Mouse (Mus musculus) stomach, embryonic 15.5 days (tissue): Measurements from ENCODE around the gene Lrrtm4. TPM values are rescaled to one million over a fixed set of nuclear protein-coding genes. Genes with fewer than 3 reads are reported as not detected.

Experiments
- ATAC-seq: fragments of 200-750 bp; cut with Nextera tagmentation; 2 replicates; pipeline ENCODE4 v1.8.0; 2017; ENCODE audit warnings: low read depth, moderate number of reproducible peaks, moderate TSS enrichment; ENCODE audit not compliant: insufficient read depth, low FRiP score
- H3K27ac ChIP-seq: fragments of 300-500 bp; sonication (generic); 2 replicates; pipeline ENCODE4 v1.5.1; 2015; ENCODE audit warnings: mild to moderate bottlenecking, inconsistent platforms
- H3K27me3 ChIP-seq: fragments of 300-500 bp; sonication (generic); replicated peaks from 2 replicates; pipeline ENCODE4 v1.6.1; 2015; ENCODE audit warnings: inconsistent platforms
- H3K36me3 ChIP-seq: fragments of 300-500 bp; sonication (generic); 2 replicates; pipeline ENCODE4 v1.6.1; 2015; ENCODE audit warnings: inconsistent platforms
- H3K4me1 ChIP-seq: fragments of 300-500 bp; sonication (generic); 2 replicates; pipeline ENCODE4 v1.6.1; 2015; ENCODE audit warnings: inconsistent platforms
- H3K4me2 ChIP-seq: fragments of 300-500 bp; sonication (generic); 2 replicates; pipeline ENCODE4 v1.6.1; 2015; ENCODE audit warnings: mild to moderate bottlenecking, inconsistent platforms
- H3K4me3 ChIP-seq: fragments of 300-500 bp; sonication (generic); replicated peaks from 2 replicates; pipeline ENCODE4 v1.5.1; 2015; ENCODE audit warnings: inconsistent platforms
- H3K9ac ChIP-seq: fragments of 300-500 bp; sonication (generic); 2 replicates; pipeline ENCODE4 v1.6.1; 2015; ENCODE audit warnings: inconsistent platforms
- H3K9me3 ChIP-seq: fragments of 300-500 bp; sonication (generic); 2 replicates; pipeline ENCODE4 v1.6.1; 2016; ENCODE audit warnings: inconsistent platforms
- whole genome bisulfite sequencing: fragments of 180-500 bp; shearing (Covaris S2); methylation state at CpG from one replicate; pipeline ENCODE4 v1.1.7; 2015; 5-methylcytosine and 5-hydroxymethylcytosine counted together
- polyA plus RNA-seq: library from polyadenylated mRNA; unstranded; fragments of >200 nt; fragmentation: Nextera tagmentation; extraction: Ambion mirVana; gene quantifications from 2 replicates; pipeline ENCODE4 v1.2.1, GENCODE M21; 2015

Gene Lrrtm4
- polyA plus RNA-seq, 1 experiment from 2014 or later: 1.1 TPM

DNA sequence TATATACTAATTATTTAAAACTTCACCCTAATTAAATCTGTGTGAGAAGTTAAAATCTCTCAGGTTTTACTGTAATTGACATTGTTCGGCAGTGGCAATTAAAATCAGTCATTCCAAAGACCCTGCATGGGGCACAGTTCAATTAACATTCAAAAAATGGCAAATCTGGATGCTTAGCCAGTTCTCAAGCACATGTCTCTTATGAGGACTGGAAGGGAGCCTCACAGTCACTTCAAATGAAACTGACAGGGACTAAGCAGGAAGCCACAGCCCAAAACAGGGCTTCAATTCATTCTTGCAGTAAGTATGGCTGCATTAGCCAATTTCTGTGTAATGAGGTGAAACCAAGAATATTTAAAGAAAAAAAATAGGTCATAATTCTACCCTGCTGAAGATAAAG lies 333.6 kb downstream of the Lrrtm4 start:
- no peak overlapping the region for H3K27ac ChIP-seq
- no peaks in the 10 kb centered on the region for H3K4me1 ChIP-seq
- H3K9me3 ChIP-seq: no peaks in the 10 kb centered on the region
- WGBS: 77% methylated on average over 1 of the region's 1 CpGs
- no peak overlapping the region for H3K9ac ChIP-seq
- no peak overlapping the region for H3K4me2 ChIP-seq
- no peaks in the 10 kb centered on the region for H3K36me3 ChIP-seq
- H3K27me3 ChIP-seq: no peaks in the 10 kb centered on the region
- ATAC-seq: no peak
- H3K4me3 ChIP-seq: no peak overlapping the region

GRCm38 (mm10) chr6:80357092-80357491 lies 338.4 kb downstream of the Lrrtm4 start:
- no peaks in the 10 kb centered on the region for H3K9me3 ChIP-seq
- H3K4me3 ChIP-seq: no peak overlapping the region
- H3K27ac ChIP-seq: no peak overlapping the region
- no peak for ATAC-seq
- H3K4me2 ChIP-seq: no peak overlapping the region
- no peaks in the 10 kb centered on the region for H3K36me3 ChIP-seq
- H3K9ac ChIP-seq: no peak overlapping the region
- WGBS: 60% methylated on average over 1 of the region's 1 CpGs
- no peaks in the 10 kb centered on the region for H3K27me3 ChIP-seq
- no peaks in the 10 kb centered on the region for H3K4me1 ChIP-seq

DNA sequence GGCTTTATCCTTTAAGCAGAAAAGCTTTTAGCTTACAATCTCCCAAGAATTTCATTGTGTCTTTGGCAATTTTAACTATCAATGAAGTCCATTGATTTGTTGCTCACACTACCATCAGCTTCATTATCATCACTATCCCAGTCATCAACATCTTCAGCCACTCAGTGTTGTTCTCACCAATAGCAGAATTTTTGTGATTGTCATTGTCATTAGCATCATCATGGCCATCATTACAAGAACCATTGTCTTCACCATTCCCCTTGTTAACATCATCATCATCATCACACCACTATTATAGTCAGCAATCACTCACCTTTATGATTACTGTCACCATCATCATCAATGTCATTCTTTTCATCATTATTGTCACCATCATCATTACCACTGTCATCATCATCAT lies 344.9 kb downstream of the Lrrtm4 start:
- no peak for ATAC-seq
- Histone ChIP-seq H3K27ac (no peak overlapping the region), H3K9me3 (no peaks in the 10 kb centered on the region), H3K4me3 (no peak overlapping the region), H3K4me1 (no peaks in the 10 kb centered on the region), H3K9ac (no peak overlapping the region), H3K4me2 (no peak overlapping the region), H3K36me3 (no peaks in the 10 kb centered on the region), H3K27me3 (no peaks in the 10 kb centered on the region)

DNA sequence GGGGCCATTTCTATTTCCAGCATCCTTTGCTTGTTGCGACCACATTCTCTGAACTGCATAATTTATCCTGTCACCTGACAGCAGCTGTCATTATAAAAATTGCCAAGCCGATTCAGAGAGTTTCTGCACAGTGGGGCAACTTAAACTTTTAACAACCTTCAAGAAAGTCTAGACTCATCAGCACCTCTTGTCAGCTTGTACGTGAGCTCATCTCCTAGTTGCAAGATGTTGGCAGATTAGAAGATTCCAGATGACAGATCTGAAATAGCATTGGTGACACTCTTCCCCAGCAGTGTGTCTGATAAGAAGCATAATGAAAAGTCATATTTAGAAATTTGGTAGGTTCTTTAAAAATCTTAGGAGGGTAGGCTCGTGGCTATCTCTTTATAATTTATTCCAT lies 347.9 kb downstream of the Lrrtm4 start:
- WGBS: 78% methylated on average over 4 of the region's 4 CpGs
- Histone ChIP-seq H3K27me3 (no peaks in the 10 kb centered on the region), H3K4me2 (no peak overlapping the region), H3K27ac (no peak overlapping the region), H3K36me3 (no peaks in the 10 kb centered on the region), H3K9ac (no peak overlapping the region), H3K4me1 (no peaks in the 10 kb centered on the region), H3K9me3 (no peaks in the 10 kb centered on the region), H3K4me3 (no peak overlapping the region)
- no peak for ATAC-seq

GRCm38 (mm10) chr6:80389571-80389970 lies 370.9 kb downstream of the Lrrtm4 start:
- no peak overlapping the region for H3K9ac ChIP-seq
- H3K4me3 ChIP-seq: no peak overlapping the region
- H3K4me2 ChIP-seq: no peak overlapping the region
- ATAC-seq: no peak
- WGBS: 58% methylated on average over 4 of the region's 4 CpGs
- no peaks in the 10 kb centered on the region for H3K27me3 ChIP-seq
- H3K4me1 ChIP-seq: no peaks in the 10 kb centered on the region
- no peaks in the 10 kb centered on the region for H3K9me3 ChIP-seq
- no peak overlapping the region for H3K27ac ChIP-seq
- no peaks in the 10 kb centered on the region for H3K36me3 ChIP-seq

GRCm38 (mm10) chr6:80406757-80407156 lies 388.1 kb downstream of the Lrrtm4 start:
- no peak overlapping the region for H3K4me3 ChIP-seq
- H3K4me1 ChIP-seq: no peaks in the 10 kb centered on the region
- H3K4me2 ChIP-seq: no peak overlapping the region
- ATAC-seq: no peak
- H3K9me3 ChIP-seq: no peaks in the 10 kb centered on the region
- H3K27me3 ChIP-seq: no peaks in the 10 kb centered on the region
- no peaks in the 10 kb centered on the region for H3K36me3 ChIP-seq
- no peak overlapping the region for H3K9ac ChIP-seq
- no peak overlapping the region for H3K27ac ChIP-seq
- WGBS: 47% methylated on average over 1 of the region's 1 CpGs

DNA sequence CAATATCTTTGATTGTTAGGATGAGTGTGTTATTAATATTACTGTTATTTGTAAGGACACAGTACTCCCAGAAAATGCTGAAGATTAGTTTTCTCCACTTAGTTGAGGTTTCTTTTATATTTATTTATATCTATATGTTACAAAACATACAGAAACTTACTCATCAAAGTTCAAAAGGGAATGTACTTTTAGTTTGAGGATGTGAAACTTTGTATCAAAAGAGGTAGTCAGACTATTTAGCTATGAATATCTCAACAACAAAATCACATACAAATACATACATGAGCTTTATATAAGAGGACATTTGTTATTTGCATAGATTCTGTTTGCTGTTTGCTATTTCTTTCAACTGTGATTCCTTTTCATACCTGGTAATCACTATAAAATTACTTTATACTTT lies 421.5 kb downstream of the Lrrtm4 start:
- Histone ChIP-seq H3K4me2 (no peak overlapping the region), H3K4me3 (no peak overlapping the region), H3K27me3 (no peaks in the 10 kb centered on the region), H3K36me3 (no peaks in the 10 kb centered on the region), H3K9me3 (no peaks in the 10 kb centered on the region), H3K4me1 (no peaks in the 10 kb centered on the region), H3K9ac (no peak overlapping the region), H3K27ac (no peak overlapping the region)
- no peak for ATAC-seq

GRCm38 (mm10) chr6:80470546-80470945 lies 451.9 kb downstream of the Lrrtm4 start:
- Histone ChIP-seq H3K9me3 (no peaks in the 10 kb centered on the region), H3K36me3 (no peaks in the 10 kb centered on the region), H3K4me2 (no peak overlapping the region), H3K27ac (no peak overlapping the region), H3K27me3 (no peaks in the 10 kb centered on the region), H3K9ac (no peak overlapping the region), H3K4me3 (no peak overlapping the region), H3K4me1 (no peaks in the 10 kb centered on the region)
- 47% methylated on average over 4 of the region's 4 CpGs for WGBS
- no peak for ATAC-seq

- 62% methylated on average over 3 of the region's 3 CpGs for WGBS
- no peaks in the 10 kb centered on the region for H3K27me3 ChIP-seq
- no peaks in the 10 kb centered on the region for H3K36me3 ChIP-seq
- H3K4me3 ChIP-seq: no peak overlapping the region
- H3K4me1 ChIP-seq: no peaks in the 10 kb centered on the region
- H3K9ac ChIP-seq: no peak overlapping the region
- no peak overlapping the region for H3K27ac ChIP-seq
- H3K9me3 ChIP-seq: no peaks in the 10 kb centered on the region
- no peak for ATAC-seq
- H3K4me2 ChIP-seq: no peak overlapping the region
These were observed 457.5 kb downstream of the Lrrtm4 start for GRCm38 (mm10) chr6:80476153-80476552.

- no peak overlapping the region for H3K9ac ChIP-seq
These were observed 526.3 kb downstream of the Lrrtm4 start for GRCm38 (mm10) chr6:80545017-80545416.

GRCm38 (mm10) chr6:80549907-80550306 lies 531.2 kb downstream of the Lrrtm4 start:
- no peak overlapping the region for H3K27ac ChIP-seq
- no peak overlapping the region for H3K4me2 ChIP-seq
- H3K9me3 ChIP-seq: no peaks in the 10 kb centered on the region
- no peaks in the 10 kb centered on the region for H3K36me3 ChIP-seq
- no peak overlapping the region for H3K9ac ChIP-seq
- no peak for ATAC-seq
- no peaks in the 10 kb centered on the region for H3K27me3 ChIP-seq
- H3K4me3 ChIP-seq: no peak overlapping the region
- no peaks in the 10 kb centered on the region for H3K4me1 ChIP-seq

More at GRCm38 (mm10) chr6:80545017-80545416, 526.3 kb downstream of the Lrrtm4 start:
- Histone ChIP-seq H3K4me1 (no peaks in the 10 kb centered on the region), H3K4me2 (no peak overlapping the region), H3K27me3 (no peaks in the 10 kb centered on the region), H3K27ac (no peak overlapping the region), H3K9me3 (no peaks in the 10 kb centered on the region), H3K36me3 (no peaks in the 10 kb centered on the region), H3K4me3 (no peak overlapping the region)
- no peak for ATAC-seq
- 21% methylated on average over 1 of the region's 1 CpGs for WGBS

DNA sequence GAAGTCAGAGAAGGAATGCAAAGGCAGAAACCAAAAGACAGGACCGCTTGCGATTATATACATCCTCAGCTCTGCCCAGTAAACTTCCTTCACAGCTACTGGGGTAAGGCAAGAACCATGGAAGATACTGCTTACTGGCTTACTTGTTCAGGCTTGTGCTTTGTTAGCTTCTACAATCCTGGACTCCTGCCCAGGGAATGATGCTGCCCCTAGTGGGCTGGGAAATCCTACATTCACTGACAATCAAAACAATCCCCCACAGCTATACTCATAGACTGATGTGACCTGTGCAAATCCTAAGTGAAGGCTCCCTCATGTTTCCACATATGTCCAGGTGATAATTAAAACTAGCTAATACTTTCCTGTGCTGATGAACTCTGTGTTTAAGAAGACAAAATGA lies 534.7 kb downstream of the Lrrtm4 start:
- H3K36me3 ChIP-seq: no peaks in the 10 kb centered on the region
- no peaks in the 10 kb centered on the region for H3K27me3 ChIP-seq
- no peak overlapping the region for H3K4me3 ChIP-seq
- H3K4me1 ChIP-seq: no peaks in the 10 kb centered on the region
- 93% methylated on average over 2 of the region's 2 CpGs for WGBS
- no peak overlapping the region for H3K4me2 ChIP-seq
- no peak overlapping the region for H3K9ac ChIP-seq
- H3K9me3 ChIP-seq: no peaks in the 10 kb centered on the region
- no peak for ATAC-seq
- H3K27ac ChIP-seq: no peak overlapping the region

DNA sequence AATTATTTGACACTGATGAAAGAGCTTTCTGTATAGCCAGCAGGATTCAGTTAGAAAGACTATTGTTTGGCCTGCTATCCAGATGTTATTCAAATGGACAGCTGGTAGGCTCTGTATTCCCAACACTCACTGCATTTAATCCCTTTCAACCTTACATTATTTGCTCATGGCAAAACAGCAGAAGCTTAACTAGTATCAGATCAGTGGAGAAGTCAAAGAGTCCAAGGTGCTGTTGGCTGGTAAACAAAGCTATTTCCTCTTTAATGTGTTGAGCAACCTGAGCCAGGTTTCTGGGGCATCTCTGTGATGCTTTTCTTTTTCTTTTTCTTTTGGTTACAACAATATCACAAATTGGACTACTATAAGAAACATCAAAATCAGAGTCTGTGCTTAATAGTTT lies 536.3 kb downstream of the Lrrtm4 start:
- H3K27ac ChIP-seq: no peak overlapping the region
- no peak for ATAC-seq
- H3K4me1 ChIP-seq: no peaks in the 10 kb centered on the region
- H3K9me3 ChIP-seq: no peaks in the 10 kb centered on the region
- no peak overlapping the region for H3K4me2 ChIP-seq
- H3K9ac ChIP-seq: no peak overlapping the region
- H3K36me3 ChIP-seq: no peaks in the 10 kb centered on the region
- no peak overlapping the region for H3K4me3 ChIP-seq
- no peaks in the 10 kb centered on the region for H3K27me3 ChIP-seq
